Mouse (Mus musculus): ENCODE measurements at regions not wholly inside any gene's neighbourhood (a gene's known extent, or its start where the extent isn't known, plus 50 kb on each side); places are given as distances from the start of the nearest gene placed in this dataset.

DNA sequence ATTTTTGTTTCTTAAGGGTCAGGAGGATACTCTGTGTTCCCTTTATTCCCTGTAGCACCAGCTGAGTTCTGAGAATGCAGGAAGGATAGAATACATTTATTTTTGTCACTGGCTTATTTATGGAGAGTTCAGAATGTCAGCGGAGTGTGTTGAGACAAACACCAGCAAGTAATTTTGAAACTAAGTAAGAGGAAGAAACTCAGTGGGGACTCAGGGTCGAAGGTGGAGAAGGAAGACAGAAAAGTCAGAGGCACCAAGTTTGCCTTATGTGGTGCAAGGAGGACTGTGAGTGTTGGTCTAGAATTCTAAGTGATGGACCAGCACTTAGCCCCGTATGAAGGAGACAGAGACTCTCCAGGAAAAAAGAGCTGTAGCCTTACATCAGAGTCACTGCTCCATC, 520.7 kb upstream of the Tmpo start:
- no peak for DNase-seq (ENCODE audit: low read depth, low spot score)
- no peaks in the 10 kb centered on the region for H3K79me2 ChIP-seq (ENCODE audit: control insufficient read depth, insufficient read depth, low read length, poor library complexity)

DNA sequence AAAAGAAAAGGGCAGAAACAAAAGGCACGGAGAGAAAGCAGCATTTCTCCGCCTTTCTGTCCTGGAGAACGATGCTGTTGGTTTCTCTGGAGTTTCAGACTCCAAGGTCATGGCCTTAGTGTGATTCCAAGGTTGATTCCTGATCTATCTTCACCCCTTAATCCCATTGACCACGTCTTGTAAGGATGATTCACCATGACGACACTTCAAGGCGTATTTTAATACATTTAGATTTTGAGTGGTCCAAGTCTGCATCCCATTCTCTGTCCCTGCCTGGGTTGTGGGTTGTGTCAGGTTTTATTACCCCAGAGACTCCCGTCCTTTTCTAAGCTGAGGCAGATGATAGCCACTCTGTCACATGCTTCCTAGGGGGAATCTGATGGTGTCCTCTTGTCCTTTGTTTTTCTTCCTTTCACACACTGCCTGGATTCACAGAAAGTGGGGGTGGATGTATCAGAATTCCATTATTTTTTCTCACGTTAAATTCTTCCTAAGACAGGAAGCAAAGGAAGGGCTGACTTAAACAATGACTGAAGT, 505.0 kb upstream of the Tmpo start:
- no peaks in the 10 kb centered on the region for H3K36me3 ChIP-seq (ENCODE audit: control insufficient read depth in 1 of 2, insufficient read depth in 2 of 2, low read length in 2 of 2)
- no peaks in the 10 kb centered on the region for H3K79me2 ChIP-seq (ENCODE audit: control insufficient read depth, insufficient read depth, low read length, poor library complexity)
- no peaks in the 10 kb centered on the region for H3K4me1 ChIP-seq (ENCODE audit: control insufficient read depth in 1 of 2, insufficient read depth in 2 of 2, low read length in 2 of 2)
- no peak overlapping the region for H3K27ac ChIP-seq (ENCODE audit: control insufficient read depth, low read depth, low read length)
- no peaks in the 10 kb centered on the region for H3K9me3 ChIP-seq (replicated peaks; ENCODE audit: insufficient read depth, low read length)
- no peak overlapping the region for H3K9ac ChIP-seq (ENCODE audit: control insufficient read depth, low read depth, low read length, poor library complexity, severe bottlenecking)
- no peak for TF ChIP-seq GABPA (IDR thresholded peaks at IDR 0.05; ENCODE audit: low read depth, low read length)
- no peak for TF ChIP-seq NELFE (IDR thresholded peaks at IDR 0.05; ENCODE audit: low read depth, low read length)
- no peak for TF ChIP-seq TBP (IDR thresholded peaks at IDR 0.05; ENCODE audit: low read depth, low read length)
- no peak for TF ChIP-seq TCF12 (IDR thresholded peaks at IDR 0.05; ENCODE audit: low read depth, low read length)
- TF ChIP-seq UBTF (IDR thresholded peaks at IDR 0.05; ENCODE audit: borderline replicate concordance, insufficient read depth, low read depth, low read length), result no peak
- no peak for TF ChIP-seq HCFC1 (IDR thresholded peaks at IDR 0.05; ENCODE audit: low read depth, low read length)
- TF ChIP-seq TAL1 (IDR thresholded peaks at IDR 0.05; ENCODE audit: low read length), result no peak
- no peak for TF ChIP-seq MAFK (IDR thresholded peaks at IDR 0.05; ENCODE audit: borderline replicate concordance, low read depth, low read length)
- TF ChIP-seq ZC3H11A (IDR thresholded peaks at IDR 0.05; ENCODE audit: low read depth, low read length), result no peak
- H3K4me3 ChIP-seq (ENCODE audit: control insufficient read depth in 1 of 2, insufficient read depth in 1 of 2, low read depth in 2 of 2, low read length in 2 of 2), result no peak overlapping the region
- no peak for DNase-seq (ENCODE audit: low read depth, low spot score)
- H3K27me3 ChIP-seq (ENCODE audit: control insufficient read depth in 1 of 2, insufficient read depth in 2 of 2, low read length in 2 of 2), result no peaks in the 10 kb centered on the region

More for the DNA sequence above, 520.7 kb upstream of the Tmpo start:
- Histone ChIP-seq H3K4me3 (ENCODE audit: control insufficient read depth in 1 of 2, insufficient read depth in 1 of 2, low read depth in 2 of 2, low read length in 2 of 2) (no peak overlapping the region), H3K4me1 (ENCODE audit: control insufficient read depth in 1 of 2, insufficient read depth in 2 of 2, low read length in 2 of 2) (no peaks in the 10 kb centered on the region), H3K9me3 (replicated peaks; ENCODE audit: insufficient read depth, low read length) (no peaks in the 10 kb centered on the region), H3K27me3 (ENCODE audit: control insufficient read depth in 1 of 2, insufficient read depth in 2 of 2, low read length in 2 of 2) (no peaks in the 10 kb centered on the region), H3K36me3 (ENCODE audit: control insufficient read depth in 1 of 2, insufficient read depth in 2 of 2, low read length in 2 of 2) (no peaks in the 10 kb centered on the region), H3K27ac (ENCODE audit: control insufficient read depth, low read depth, low read length) (no peak overlapping the region), H3K9ac (ENCODE audit: control insufficient read depth, low read depth, low read length, poor library complexity, severe bottlenecking) (no peak overlapping the region)
- no peak for TF ChIP-seq CHD1 (IDR thresholded peaks at IDR 0.05; ENCODE audit: low read depth, low read length)
- TF ChIP-seq MYB (IDR thresholded peaks at IDR 0.05; ENCODE audit: low read depth, low read length), result no peak
- TF ChIP-seq SMC3 (IDR thresholded peaks at IDR 0.05; ENCODE audit: low read depth, low read length), result no peak
- TF ChIP-seq GATA1 (IDR thresholded peaks at IDR 0.05; ENCODE audit: low read depth, low read length), result no peak
- TF ChIP-seq E2F4 (IDR thresholded peaks at IDR 0.05; ENCODE audit: borderline replicate concordance, low read depth, low read length), result no peak
- no peak for TF ChIP-seq RAD21 (IDR thresholded peaks at IDR 0.05; ENCODE audit: low read depth, low read length)
- TF ChIP-seq POLR2A (IDR thresholded peaks at IDR 0.05; ENCODE audit: control insufficient read depth in 1 of 2, insufficient read depth in 1 of 2, low read depth in 1 of 2, low read length in 2 of 2, poor library complexity in 1 of 2), result no peak
- no peak for TF ChIP-seq MAFK (IDR thresholded peaks at IDR 0.05; ENCODE audit: borderline replicate concordance, low read depth, low read length)
- no peak for TF ChIP-seq BHLHE40 (IDR thresholded peaks at IDR 0.05; ENCODE audit: borderline replicate concordance, low read depth, low read length)
- no peak for TF ChIP-seq MYC (IDR thresholded peaks at IDR 0.05; ENCODE audit: low read depth, low read length)
- no peak for TF ChIP-seq ZNF384 (IDR thresholded peaks at IDR 0.05; ENCODE audit: low read depth, low read length)
- TF ChIP-seq NELFE (IDR thresholded peaks at IDR 0.05; ENCODE audit: low read depth, low read length), result no peak
- TF ChIP-seq GABPA (IDR thresholded peaks at IDR 0.05; ENCODE audit: low read depth, low read length), result no peak
- TF ChIP-seq USF2 (IDR thresholded peaks at IDR 0.05; ENCODE audit: borderline replicate concordance in 1 of 2, insufficient read depth in 1 of 2, low read depth in 1 of 2, low read length in 2 of 2), result no peak
